Mouse (Mus musculus) stomach, postnatal 0 days (tissue): ENCODE data around the gene Acvrl1. TPM values are rescaled to one million over a fixed set of nuclear protein-coding genes. Genes with fewer than 3 reads are reported as not detected.
A peak's percentile ranks its signal among the peaks of the same experiment; 100 is the strongest.

ENCODE experiments used
- ATAC-seq: fragments of 200-750 bp; cut with Nextera tagmentation; 2 replicates; pipeline ENCODE4 v1.8.0; 2017; ENCODE audit not compliant: low FRiP score, low TSS enrichment
- DNase-seq: peaks from one replicate; pipeline ENCODE4 v3.0.0-alpha.2; 2016; ENCODE audit warnings: low spot score
- H3K27ac ChIP-seq: fragments of 300-500 bp; sonication (generic); replicated peaks from 2 replicates; pipeline ENCODE4 v1.5.1; 2014; ENCODE audit warnings: mild to moderate bottlenecking, control low read depth
- H3K27me3 ChIP-seq: fragments of 300-500 bp; sonication (generic); 2 replicates; pipeline ENCODE4 v1.6.1; 2014; ENCODE audit warnings: low read length; ENCODE audit not compliant: control insufficient read depth, insufficient read depth
- H3K36me3 ChIP-seq: fragments of 300-500 bp; sonication (generic); 2 replicates; pipeline ENCODE4 v1.6.1; 2014; ENCODE audit warnings: low read length, mixed read lengths; ENCODE audit not compliant: control insufficient read depth, insufficient read depth
- H3K4me1 ChIP-seq: fragments of 300-500 bp; sonication (generic); replicated peaks from 2 replicates; pipeline ENCODE4 v1.6.1; 2014; ENCODE audit warnings: antibody characterized with exemption; ENCODE audit not compliant: control insufficient read depth, insufficient read depth
- H3K4me2 ChIP-seq: fragments of 300-500 bp; sonication (generic); replicated peaks from 2 replicates; pipeline ENCODE4 v1.6.1; 2014; ENCODE audit warnings: low read depth, mild to moderate bottlenecking, control low read depth, moderate library complexity
- H3K4me3 ChIP-seq: fragments of 300-500 bp; sonication (generic); 2 replicates; pipeline ENCODE4 v1.5.1; 2014; ENCODE audit warnings: low read depth, low read length, control low read depth
- H3K9ac ChIP-seq: fragments of 300-500 bp; sonication (generic); 2 replicates; pipeline ENCODE4 v1.6.1; 2014; ENCODE audit warnings: mild to moderate bottlenecking, low read length, control low read depth, mixed read lengths
- H3K9me3 ChIP-seq: fragments of 300-500 bp; sonication (generic); 2 replicates; pipeline ENCODE4 v1.6.1; 2016; ENCODE audit warnings: low read length; ENCODE audit not compliant: control insufficient read depth
- CTCF ChIP-seq: IDR thresholded peaks from 2 replicates; pipeline ENCODE4 v1.5.1; 2016; ENCODE audit warnings: antibody characterized with exemption, low read depth, mild to moderate bottlenecking, moderate library complexity
- EP300 ChIP-seq: optimal IDR thresholded peaks from 2 replicates; pipeline ENCODE3; 2016; ENCODE audit warnings: antibody characterized with exemption
- WGBS: fragments of 180-500 bp; shearing (Covaris S2); extraction: QIAGEN DNeasy Blood & Tissue Kit; methylation state at CpG from one replicate; pipeline ENCODE4 v1.1.7; 2014; 5-methylcytosine and 5-hydroxymethylcytosine counted together
- polyA plus RNA-seq: library from polyadenylated mRNA; unstranded; fragments of >200 nt; fragmentation: Nextera tagmentation; extraction: Ambion mirVana; gene quantifications from 2 replicates; pipeline ENCODE4 v1.2.1, GENCODE M21; 2015

Acvrl1 gene
- polyA plus RNA-seq, 1 experiment from 2014 or later = 15.2 TPM

DNA sequence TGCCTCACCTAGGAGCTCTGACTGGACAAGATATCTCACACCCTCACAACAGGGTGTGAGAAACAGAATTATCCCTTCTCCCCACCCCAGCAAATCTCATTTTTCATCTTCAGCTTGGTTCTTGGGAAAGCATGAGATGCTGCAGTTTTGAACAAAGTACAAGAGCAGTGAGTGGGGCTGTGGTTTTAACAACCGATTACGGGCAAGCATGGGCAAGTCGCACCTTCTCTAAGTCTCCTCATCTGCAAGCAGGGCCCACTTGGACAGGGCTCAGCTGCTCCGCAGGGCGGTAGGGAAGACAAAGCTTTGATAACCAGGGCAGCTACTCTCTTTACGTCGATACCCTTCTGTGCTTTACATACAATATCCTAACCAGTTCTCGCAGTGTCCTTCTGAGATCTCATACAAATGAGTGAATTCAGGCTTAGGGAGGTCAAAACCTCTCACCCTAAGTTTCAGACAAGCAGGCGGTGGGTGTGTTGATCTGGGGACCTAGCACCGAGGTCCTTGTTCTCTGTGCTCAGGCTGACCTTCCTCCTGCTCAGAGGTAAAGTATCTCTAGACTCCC, 42.2 kb downstream of the Acvrl1 start:
- H3K9me3 ChIP-seq = no peaks in the 10 kb centered on the region
- DNase-seq = no peak
- H3K4me2 ChIP-seq = no peak overlapping the region
- no peaks in the 10 kb centered on the region for H3K27me3 ChIP-seq
- 74% methylated on average over 10 of the region's 10 CpGs for WGBS
- H3K36me3 ChIP-seq = no peaks in the 10 kb centered on the region
- TF ChIP-seq EP300 = no peak
- no peak for TF ChIP-seq CTCF
- H3K4me3 ChIP-seq = no peak overlapping the region
- no peaks in the 10 kb centered on the region for H3K4me1 ChIP-seq
- no peak for ATAC-seq
- H3K9ac ChIP-seq = no peak overlapping the region
- H3K27ac ChIP-seq = 0 out of 2 replicates have a peak overlapping the region, but pooled peaks have one; percentile 69

GRCm38 (mm10) chr15:101171272-101171671, 43.0 kb downstream of the Acvrl1 start:
- no peak overlapping the region for H3K4me2 ChIP-seq
- no peaks in the 10 kb centered on the region for H3K9me3 ChIP-seq
- no peak for ATAC-seq
- H3K9ac ChIP-seq = no peak overlapping the region
- WGBS = 72% methylated on average over 4 of the region's 4 CpGs
- H3K27ac ChIP-seq = no peak overlapping the region
- H3K4me1 ChIP-seq = no peaks in the 10 kb centered on the region
- TF ChIP-seq CTCF (no peak), EP300 (no peak)
- H3K36me3 ChIP-seq = no peaks in the 10 kb centered on the region
- no peaks in the 10 kb centered on the region for H3K27me3 ChIP-seq
- H3K4me3 ChIP-seq = no peak overlapping the region
- no peak for DNase-seq

DNA sequence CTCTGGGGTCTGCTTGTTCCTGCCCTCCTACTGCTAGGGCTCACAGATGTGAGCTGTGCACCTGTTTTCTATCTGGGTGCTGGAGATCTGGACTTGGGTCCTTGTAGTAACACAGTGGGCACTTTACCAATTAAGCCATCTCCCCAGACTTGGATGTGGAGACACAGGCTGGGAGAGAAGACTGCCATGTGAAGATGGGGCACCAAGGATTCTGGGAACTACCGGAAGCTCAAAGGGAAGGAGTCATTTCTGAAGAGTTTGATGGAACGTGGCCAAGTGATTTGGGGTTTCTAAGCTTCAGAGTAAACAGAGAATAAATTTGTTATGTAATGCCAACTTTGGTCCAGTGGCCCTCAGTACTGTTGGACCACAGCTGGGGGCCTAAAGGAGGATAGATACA, 43.7 kb downstream of the Acvrl1 start:
- H3K4me3 ChIP-seq = no peak overlapping the region
- H3K27me3 ChIP-seq = no peaks in the 10 kb centered on the region
- no peaks in the 10 kb centered on the region for H3K4me1 ChIP-seq
- H3K9me3 ChIP-seq = no peaks in the 10 kb centered on the region
- 72% methylated on average over 2 of the region's 2 CpGs for WGBS
- no peak for ATAC-seq
- no peak overlapping the region for H3K4me2 ChIP-seq
- no peak for TF ChIP-seq EP300
- TF ChIP-seq CTCF = no peak
- H3K9ac ChIP-seq = no peak overlapping the region
- no peak for DNase-seq
- H3K27ac ChIP-seq = no peak overlapping the region
- no peaks in the 10 kb centered on the region for H3K36me3 ChIP-seq

DNA sequence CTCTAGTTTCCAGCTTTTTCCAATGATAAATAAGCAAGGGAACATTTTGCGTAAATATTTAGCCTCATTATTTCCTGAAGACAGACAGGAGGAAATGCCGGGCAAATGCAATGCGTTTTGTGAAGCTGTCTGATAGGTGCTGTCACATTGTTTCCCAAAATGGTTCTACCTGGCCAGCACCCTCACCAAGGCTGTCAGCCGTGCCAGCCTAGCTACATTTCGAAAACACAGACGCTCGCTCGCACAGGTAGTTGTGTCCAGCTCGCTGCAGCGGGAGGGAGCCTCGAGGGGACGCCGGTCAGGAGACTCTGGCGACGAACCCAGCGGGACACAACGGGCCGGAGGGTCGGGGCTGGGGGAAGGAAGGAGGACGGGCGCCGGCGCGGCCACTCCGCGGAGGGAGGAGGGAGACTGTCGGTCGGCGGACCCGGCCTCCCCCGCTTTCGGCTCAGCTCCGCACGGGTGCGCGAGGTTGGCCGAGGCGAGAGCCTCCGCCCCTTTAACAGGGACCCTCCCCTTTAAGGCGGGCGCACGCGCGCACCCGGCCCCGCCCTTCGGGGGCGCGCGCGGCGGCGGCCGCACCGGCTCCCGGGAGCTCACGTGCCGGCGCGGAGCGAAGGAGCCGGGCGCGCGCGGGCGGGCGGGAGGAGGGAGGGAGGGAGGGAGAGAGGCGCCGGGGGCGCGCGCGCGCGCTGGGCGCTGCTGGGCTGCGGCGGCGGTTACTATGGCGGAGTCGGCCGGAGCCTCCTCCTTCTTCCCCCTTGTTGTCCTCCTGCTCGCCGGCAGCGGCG, 45.3 kb downstream of the Acvrl1 start, which contains the start of gene Acvr1b:
Acvr1b (plus strand) TSS at position 647 of the 791 bp plus-strand sequence.
- peak; percentile 88 for ATAC-seq
- Histone ChIP-seq H3K9ac (peak within 1 kb of the TSS; percentile 98), H3K4me1 (0 out of 2 replicates have a peak, but pooled peaks cover 2% of the 10 kb centered on the region), H3K4me3 (peak within 1 kb of the TSS; percentile 96), H3K36me3 (no peaks in the 10 kb centered on the region), H3K27me3 (no peaks in the 10 kb centered on the region), H3K9me3 (no peaks in the 10 kb centered on the region), H3K27ac (peak within 1 kb of the TSS; percentile 94), H3K4me2 (peak within 1 kb of the TSS; percentile 84)
- WGBS = under 1% methylated on average over 22 of the region's 87 CpGs
- TF ChIP-seq EP300 (no peak), CTCF (no peak)
- peak; percentile 95 for DNase-seq

GRCm38 (mm10) chr15:101174294-101175130, 46.2 kb downstream of the Acvrl1 start:
- Histone ChIP-seq H3K9me3 (no peaks in the 10 kb centered on the region), H3K4me1 (peaks cover 6% of the 10 kb centered on the region; the same call in 1 of the 2 replicates), H3K36me3 (no peaks in the 10 kb centered on the region), H3K4me2 (peak overlapping the region; percentile 84), H3K27ac (peak overlapping the region; percentile 93), H3K9ac (peak overlapping the region; percentile 98), H3K27me3 (no peaks in the 10 kb centered on the region), H3K4me3 (peak overlapping the region; percentile 96)
- under 1% methylated on average over 24 of the region's 46 CpGs for WGBS
- TF ChIP-seq EP300 (no peak), CTCF (no peak)
- peak; percentile 6 for ATAC-seq
- peak; percentile 46 for DNase-seq
